Mouse (Mus musculus) retina, adult 2 months (tissue): Measurements from ENCODE around the gene Plin3.
A peak's percentile ranks its signal among the peaks of the same experiment; 100 is the strongest.

Experiments
- DNase-seq: peaks from one replicate; pipeline ENCODE4 v3.0.0-alpha.2; 2012; ENCODE audit warnings: low read depth, low spot score

The Plin3 gene

GRCm38 (mm10) chr17:56245608-56246007, 47.1 kb downstream of the Plin3 start:
- no peak for DNase-seq

DNA sequence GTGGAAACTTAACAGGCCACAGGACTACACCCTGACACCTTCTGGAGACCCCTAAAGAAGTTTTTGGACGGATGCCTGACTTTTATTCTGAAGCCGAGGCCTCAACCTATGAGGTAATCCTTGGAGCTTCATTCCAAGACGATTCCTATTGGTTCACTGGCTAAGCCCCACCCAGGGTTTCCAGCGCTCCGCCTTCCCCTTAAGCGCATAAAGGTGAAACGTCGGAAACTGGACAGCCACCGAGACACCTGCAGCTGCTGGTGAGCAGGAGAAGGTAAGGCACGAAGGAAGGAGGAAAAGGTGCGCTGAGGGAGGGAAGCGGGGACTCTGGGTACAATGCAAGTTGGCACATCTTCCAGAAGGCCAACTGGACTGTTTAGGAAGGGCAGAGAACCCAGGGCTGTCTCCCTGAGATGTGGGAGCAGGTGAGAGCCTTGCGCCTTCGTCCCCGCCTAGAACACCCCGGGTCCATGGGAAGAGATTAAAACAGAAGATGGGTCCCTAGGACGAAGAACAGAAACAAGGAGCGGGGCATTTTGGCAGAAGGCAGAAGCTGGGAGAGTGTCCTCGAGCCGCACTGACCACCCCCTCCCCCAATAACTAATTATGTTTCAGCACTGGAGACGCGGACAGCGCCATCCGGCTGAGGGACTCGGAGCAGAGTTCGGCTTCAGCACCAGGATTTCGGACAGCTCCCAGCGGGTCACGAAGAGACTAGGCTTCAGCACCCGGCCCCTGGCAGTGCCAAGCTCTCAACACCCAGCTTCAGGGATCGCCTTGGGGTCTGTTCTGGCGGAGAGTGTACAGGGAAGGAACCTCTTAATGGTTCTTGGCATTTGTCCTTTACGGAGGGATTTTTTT, 50.9 kb downstream of the Plin3 start:
- peak; percentile 75 for DNase-seq

DNA sequence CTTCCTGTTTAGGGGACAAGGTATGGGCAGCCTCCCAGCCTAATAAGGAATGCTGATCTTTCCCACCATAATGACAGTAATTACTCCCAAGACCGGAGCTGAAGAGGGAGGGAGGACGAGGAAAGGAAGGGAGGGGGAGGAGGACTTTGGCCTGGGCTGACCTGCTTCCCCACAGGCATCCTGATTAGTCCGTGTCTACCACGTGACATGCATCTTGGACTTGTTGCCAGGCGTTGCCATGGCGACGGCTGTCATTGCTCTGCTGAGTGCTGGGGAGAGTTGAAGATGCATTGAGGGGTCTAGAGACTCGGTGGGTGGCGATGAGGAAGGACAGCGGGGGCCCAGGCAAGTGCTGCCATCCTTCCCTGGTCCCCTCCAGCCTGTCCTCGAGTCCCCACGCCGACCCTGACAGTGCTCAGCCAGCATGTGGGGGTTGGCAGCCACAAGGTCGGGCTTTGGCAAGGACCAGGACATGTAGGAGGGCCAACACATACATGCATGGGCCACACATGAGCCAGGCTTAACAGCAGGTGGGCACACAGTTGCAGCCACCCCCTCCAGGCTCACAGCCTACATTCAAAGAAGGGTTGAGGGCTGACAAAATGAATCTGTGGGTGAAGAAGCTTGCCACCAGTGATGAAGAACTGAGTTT, 58.7 kb downstream of the Plin3 start:
- peak; percentile 57 for DNase-seq

GRCm38 (mm10) chr17:56233389-56233788, 59.3 kb downstream of the Plin3 start:
- no peak for DNase-seq

- DNase-seq: no peak
These were observed 62.7 kb downstream of the Plin3 start for GRCm38 (mm10) chr17:56229943-56230342.
